Mouse (Mus musculus): ENCODE measurements at regions not wholly inside any gene's neighbourhood (a gene's known extent, or its start where the extent isn't known, plus 50 kb on each side); places are given as distances from the start of the nearest gene placed in this dataset.

GRCm38 (mm10) chrX:152918212-152918611 is 88.1 kb upstream of the Usp51 start:
- DNase-seq = peak; percentile 66 to 73

DNA sequence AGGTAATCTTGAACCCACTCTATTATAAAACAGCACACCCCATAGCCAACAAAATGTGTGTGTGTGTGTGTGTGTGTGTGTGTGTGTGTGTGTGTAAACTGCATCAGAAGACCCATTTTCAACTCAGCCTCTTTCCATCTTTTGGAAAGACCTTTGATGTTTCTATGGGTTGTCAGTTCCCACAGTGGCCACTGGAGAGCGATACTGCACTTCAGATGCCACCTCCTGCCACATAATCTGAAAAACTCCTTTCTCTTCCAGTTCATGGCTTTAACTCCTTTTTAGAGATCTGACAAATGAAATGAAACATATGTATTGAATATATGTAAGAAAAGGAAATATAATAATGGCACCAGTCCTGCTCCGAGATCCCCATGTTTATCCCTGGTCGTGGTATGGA is 79.3 kb upstream of the Usp51 start:
- DNase-seq = peak in 1 of 2 experiments; percentile 2

- no peak for DNase-seq
Observed at GRCm38 (mm10) chrX:152946201-152946600, 60.1 kb upstream of the Usp51 start.

Data from adrenal gland, postnatal 36 days (tissue).